Mouse (Mus musculus) cerebellum, postnatal 14 days (tissue): ENCODE data around the gene Ush1c.

Experiments
- DNase-seq, 2 experiments: peaks; one replicate each; pipeline ENCODE4 v3.0.0; 2021; ENCODE audit warnings: mixed read lengths in 2 of 2

Ush1c gene

DNA sequence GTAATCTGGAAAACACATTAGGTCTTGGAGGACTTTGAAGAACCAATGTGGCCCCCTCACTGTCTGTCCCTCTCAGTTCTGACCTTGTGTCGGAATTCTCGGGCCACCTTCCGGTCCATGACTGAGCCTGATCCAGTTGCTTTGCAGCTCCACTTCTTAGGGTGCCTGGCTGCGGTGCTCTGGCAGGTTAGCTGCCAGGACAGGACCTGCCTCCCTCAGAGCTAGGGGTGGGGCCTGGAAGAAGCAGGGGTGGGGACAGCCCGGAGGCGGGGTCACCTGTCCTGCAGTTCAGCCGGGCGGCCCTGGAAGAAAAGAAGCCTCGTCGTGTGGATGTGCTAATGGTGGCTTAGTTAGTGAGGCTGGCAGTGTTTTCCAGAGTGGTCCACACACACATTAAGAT, at the start of gene Ush1c:
Gene Ush1c, minus strand, starts transcription at position 158 of the 400 bp plus-strand sequence.
- DNase-seq: no peak

DNA sequence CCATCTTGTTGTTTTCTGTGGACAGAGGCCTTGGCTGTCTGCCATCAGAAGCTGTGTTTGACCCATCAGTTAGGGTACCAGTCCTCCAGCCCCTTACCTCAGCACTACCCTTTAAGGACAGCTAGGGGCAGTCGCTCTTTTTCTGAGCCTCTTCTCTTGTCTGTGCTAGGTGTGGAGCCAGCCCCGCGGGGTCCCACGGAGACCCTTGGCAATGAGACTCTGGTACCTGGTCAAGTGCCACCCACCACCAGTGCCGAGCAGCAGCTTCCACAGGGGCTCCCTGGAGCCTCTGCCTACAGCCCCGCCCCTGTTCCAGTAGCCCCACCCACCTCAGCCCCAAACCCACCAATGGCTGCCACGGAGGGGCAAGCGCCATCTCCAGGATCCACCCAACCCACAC, 48.7 kb upstream of the Ush1c start:
- no peak for DNase-seq

GRCm38 (mm10) chr7:46286391-46286790, 48.1 kb upstream of the Ush1c start:
- DNase-seq: no peak

GRCm38 (mm10) chr7:46285161-46285839, 47.0 kb upstream of the Ush1c start:
- no peak for DNase-seq

- peak; percentile 24 to 61 for DNase-seq
Measured at GRCm38 (mm10) chr7:46283681-46284080, 45.4 kb upstream of the Ush1c start.

DNA sequence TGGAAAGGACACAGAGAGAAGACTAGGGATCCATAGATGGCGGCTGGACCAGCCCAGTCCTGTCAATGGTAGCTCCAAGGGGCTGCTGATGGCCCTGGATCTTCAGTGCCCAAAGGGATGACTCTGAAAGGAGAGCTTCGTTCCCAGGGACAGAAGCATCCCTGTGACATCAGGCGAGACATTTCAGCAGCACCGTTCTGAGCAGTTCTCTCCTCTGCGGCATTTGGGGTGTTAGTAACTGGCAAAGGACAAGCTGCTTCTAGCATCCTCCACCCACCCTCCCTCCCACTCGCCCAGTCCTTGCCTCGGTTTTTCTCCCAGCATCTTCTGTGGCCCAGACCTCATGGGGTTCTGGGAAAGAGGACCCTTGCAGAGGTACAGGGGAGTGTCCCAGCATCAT, 44.0 kb upstream of the Ush1c start:
- DNase-seq: no peak

- DNase-seq: no peak
Measured at GRCm38 (mm10) chr7:46280896-46281295, 42.6 kb upstream of the Ush1c start.

- peak; percentile 88 to 93 for DNase-seq
Measured at GRCm38 (mm10) chr7:46279946-46280345, 41.6 kb upstream of the Ush1c start.

DNA sequence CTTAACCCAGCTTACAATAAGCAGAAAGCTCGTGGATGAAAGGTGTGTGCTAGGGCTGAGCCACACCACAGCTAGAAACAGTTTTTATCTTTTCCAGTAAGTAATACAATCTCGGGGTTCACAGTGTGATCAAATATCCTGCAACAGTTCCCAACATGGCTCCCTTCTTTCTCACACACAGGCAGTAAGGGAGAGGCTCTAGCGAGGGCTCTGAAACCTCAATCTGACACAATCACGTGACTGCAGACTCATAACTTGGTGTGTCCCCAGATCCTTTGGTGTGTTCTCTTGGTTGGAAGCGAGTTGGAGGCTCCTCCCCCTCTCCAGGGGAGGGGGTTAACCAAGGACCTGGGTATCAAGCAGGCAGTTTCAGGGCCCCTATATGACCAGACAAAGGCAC, 37.9 kb upstream of the Ush1c start:
- DNase-seq: no peak

GRCm38 (mm10) chr7:46251841-46252240, 13.5 kb upstream of the Ush1c start:
- peak in 1 of 2 experiments; percentile 51 for DNase-seq

DNA sequence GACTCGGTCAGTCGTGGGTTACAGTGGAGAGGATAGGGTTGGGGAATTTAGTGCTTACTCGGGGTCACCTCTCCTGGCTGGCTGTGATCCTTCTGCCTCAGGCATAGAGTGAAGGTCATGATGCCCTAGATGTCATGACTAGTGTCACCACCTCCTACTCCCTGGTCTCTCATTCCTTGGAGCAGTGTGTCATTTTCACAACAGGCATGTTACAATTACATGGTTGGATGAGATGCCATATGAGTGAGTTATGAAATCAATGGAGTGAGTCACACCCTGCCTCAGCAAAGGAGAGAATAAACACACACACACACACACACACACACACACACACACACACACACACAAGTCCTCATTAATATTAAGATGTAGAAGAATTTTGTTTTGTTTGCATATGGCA, 9.3 kb upstream of the Ush1c start:
- no peak for DNase-seq

GRCm38 (mm10) chr7:46246876-46247275, 8.6 kb upstream of the Ush1c start:
- no peak for DNase-seq

GRCm38 (mm10) chr7:46240696-46241095, 2.4 kb upstream of the Ush1c start, which contains the start of gene Otog:
TSS of gene Otog (plus strand) at chr7:46240987.
- DNase-seq: peak in 1 of 2 experiments; percentile 25

GRCm38 (mm10) chr7:46240091-46240490, 1.8 kb upstream of the Ush1c start:
- DNase-seq: peak; percentile 64 to 80

DNA sequence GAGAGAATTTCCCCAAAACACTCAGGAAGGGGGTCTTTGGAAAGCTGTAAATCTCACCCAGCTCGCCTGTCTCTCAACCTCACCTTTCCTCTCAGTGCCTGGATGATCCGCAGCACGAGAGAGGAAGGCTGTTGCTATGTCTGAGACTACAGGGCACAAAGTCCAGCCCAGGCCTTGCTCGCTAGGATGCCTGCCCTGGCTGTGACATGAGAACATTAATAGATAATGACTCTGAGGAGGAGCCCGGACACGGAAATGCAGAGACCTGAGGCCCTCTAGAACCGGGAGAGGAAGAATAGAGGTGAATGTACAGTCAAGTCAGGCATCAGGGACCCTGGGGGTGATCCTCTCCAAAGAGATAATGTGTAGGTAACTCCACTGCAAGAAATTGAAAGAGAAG, 1.1 kb downstream of the Ush1c start:
- no peak for DNase-seq

DNA sequence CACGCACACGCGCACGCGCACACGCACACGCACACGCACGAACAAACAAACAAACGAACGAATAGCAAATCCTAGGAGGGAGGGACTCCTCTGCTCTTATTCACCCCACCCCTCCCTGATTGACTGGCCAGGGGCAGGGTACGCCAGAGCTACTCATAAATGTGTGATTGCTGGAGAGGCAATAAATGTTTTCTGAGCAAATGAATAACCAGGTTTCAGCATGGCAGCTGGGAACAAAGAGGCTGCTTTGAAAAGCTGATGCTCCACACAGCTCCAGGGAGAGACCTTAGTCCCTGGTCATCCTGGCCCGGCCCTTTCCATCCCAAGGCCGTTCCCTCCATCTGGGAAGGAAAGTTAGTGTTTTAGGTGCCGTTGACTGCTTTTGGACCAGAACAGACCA, 1.9 kb downstream of the Ush1c start:
- no peak for DNase-seq

GRCm38 (mm10) chr7:46235948-46236347, 2.4 kb downstream of the Ush1c start:
- DNase-seq: peak in 1 of 2 experiments; percentile 33

GRCm38 (mm10) chr7:46226936-46227335, 11.4 kb downstream of the Ush1c start:
- DNase-seq: peak; percentile 87 to 89

DNA sequence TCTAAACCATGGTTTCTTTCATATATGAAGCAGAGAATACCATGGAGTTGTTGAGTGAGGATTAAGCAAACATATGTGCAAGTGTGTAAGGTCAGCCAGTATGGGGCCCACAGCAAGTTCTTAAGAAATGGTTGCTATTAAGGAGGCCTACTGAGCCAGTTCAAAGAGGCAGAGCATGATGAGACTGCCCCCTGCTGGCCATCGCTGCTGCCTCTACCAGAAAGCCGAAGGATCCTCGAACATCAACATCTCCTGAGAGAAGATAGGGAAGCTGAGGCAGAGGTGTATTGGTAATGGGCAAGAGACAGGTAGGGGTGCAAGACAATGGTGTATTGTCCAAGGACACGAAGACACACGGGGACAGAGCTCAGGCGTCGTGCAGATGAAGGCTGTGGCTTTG, 12.1 kb downstream of the Ush1c start:
- peak; percentile 73 to 82 for DNase-seq

DNA sequence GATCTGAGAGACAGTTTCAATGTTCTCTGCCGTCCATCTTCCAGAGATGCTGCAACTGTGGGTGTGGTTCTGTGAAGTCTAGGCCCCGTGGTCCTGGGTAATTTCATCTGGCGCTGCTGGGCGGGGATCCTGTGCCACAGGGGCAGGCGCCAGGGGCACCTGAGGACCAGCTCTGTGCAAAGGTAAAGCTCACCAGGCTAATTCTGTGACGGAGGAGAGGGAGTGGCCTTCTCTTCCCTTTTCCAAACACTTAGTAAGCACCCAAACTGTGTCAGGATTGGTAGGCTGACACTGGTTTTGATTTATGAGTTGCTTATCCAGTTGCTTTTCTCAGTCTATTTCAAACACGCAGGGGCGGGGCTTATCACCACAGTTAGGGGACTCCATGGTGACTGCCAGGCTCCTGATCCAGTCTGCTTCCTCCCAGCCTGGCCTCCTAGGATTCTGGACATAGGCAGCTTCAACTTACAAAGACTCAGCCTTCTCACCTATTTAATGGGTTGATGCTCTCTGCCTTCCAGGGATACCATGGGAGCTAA, 17.6 kb downstream of the Ush1c start:
- DNase-seq: no peak

DNA sequence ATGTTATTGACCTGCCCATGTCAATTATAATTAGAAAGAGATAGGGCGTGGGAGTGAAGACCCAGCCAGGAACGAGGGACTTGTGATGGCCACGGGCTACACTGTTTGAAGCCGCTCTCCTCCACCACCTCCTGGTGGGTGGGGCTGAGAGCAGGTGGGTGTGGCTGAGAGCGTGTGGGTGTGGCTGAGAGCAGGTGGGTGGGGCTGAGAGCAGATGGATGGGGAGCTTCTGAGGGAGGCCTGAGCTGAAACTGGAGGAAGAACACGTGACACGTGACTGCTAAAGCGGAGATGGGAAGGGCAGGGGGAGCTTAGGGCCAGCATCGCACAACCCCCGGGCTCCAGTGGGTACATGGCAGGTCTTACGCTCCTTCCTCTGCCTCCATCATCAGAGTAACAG, 19.9 kb downstream of the Ush1c start:
- peak in 1 of 2 experiments; percentile 42 for DNase-seq

DNA sequence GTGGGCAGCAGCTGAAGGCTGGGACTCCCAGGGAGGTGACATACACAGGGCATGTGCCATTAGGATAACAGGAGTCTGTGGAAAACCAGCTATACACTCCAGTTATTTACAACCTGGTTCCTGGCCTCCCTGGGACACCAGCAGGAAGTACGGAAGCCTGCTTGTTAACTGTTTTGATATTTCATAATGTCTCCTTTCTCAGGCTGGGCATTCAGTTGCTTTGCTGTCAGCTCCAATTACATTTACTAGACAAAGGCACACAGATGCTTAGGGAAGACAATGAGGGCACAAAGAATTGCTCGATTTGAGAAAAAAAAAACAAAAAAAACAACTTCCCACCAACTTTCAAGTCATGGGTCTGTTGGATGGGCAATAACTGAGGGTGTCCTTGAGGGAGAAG, 21.8 kb downstream of the Ush1c start:
- DNase-seq: no peak

GRCm38 (mm10) chr7:46210276-46210675, 28.0 kb downstream of the Ush1c start:
- no peak for DNase-seq

DNA sequence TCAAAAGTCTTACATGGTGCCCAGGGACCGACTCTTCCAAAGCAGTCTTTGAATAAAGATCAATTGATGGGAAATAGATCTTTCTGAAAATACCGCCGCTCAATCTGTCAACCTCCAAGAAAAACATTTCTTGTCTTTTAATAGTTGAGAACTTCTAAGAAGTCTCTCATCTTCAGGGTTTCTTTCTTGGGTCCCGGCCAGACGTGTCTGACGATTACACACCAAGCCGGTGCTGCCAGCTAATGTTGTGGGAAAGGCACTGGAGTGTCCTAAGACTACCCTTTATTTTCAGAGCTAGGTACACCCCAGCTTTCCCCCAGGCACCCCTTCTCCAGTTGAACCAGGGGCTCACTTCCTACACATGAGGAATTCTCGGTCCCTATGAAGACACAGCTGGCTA, 30.2 kb downstream of the Ush1c start:
- DNase-seq: no peak

DNA sequence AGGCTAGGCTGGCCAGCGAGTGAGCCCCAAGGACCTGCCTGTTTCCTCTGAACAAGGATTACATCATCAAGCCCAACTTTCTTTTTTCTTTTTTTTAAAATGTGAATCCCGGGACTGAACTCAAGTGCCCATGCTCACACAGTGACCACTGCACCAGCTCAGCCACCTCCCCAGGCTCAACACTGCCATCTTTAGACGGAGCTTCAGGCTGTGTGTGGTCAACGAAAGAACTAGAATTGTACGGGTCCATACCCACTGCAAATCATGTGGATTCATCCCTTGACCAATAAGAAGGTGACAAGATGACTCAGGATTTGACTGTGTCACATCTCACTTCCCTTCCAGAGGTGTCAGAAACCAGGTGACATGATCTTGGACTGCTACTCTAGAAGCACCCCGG, 33.5 kb downstream of the Ush1c start:
- peak in 1 of 2 experiments; percentile 32 for DNase-seq
